Mouse (Mus musculus): ENCODE data around the gene Rgcc. TPM values are rescaled to one million over a fixed set of nuclear protein-coding genes. Genes with fewer than 3 reads are reported as not detected.

Gene Rgcc
- total and polyA plus RNA-seq, 3 experiments: 66.4 to 124 (median 116) TPM

DNA sequence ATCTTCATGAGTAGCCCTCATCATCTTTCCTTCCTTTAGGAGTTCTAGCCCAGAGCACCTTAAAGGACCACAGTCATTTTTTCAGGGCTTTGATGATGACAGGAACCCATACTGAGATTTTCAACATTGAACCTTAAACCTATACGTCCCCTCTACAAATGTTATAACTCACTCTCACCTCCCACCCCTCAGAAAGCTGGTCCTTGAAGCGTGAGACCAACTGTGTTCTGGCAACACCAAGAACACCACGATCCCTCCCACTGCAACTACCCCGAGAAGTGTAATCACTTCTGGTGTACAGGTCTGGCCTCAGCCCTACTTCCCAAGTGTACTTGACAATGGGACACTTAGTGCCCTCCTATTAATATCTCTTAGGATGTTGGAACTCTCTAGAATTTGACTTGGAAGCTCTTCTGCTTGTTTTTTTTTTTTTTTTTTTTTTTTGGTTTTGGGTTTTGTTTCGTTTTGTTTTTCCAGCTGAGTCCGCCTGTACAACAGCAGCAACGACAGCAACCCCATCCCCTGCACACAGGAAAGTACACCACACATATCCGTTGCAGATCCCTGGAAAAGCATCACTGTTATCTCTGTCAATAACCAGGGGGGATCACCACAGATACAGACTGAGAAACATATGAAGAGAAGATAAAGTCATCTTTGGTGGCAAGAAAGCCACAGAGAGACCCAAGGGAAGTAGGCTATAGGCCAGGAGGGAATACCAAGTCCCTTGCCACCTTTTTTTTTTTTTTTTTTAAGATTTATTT is 7.2 kb downstream of the Rgcc start:
- Histone ChIP-seq H3K4me1 (ENCODE audit: control insufficient read depth, insufficient read depth, low read length) (peaks cover 7% of the 10 kb centered on the region), H3K4me3 (peak overlapping the region; percentile 20; the same call in 1 of the 2 replicates), H3K79me2 (replicated peaks; ENCODE audit: control insufficient read depth, insufficient read depth, low read length) (no peaks in the 10 kb centered on the region), H3K36me3 (ENCODE audit: control insufficient read depth, insufficient read depth, low read length) (peaks cover 31% of the 10 kb centered on the region), H3K9ac (ENCODE audit: low read depth, low read length) (peak overlapping the region; percentile 52), H3K27me3 (ENCODE audit: control insufficient read depth, insufficient read depth, low read length) (no peaks in the 10 kb centered on the region), H3K27ac (peak overlapping the region; percentile 68)
- intact Hi-C loops (cut with DNase I): loop anchor here (1.0 kb wide), 1 partner anchor 15 kb away; no protein-coding TSS in a partner anchor
- TF ChIP-seq POLR2A (IDR thresholded peaks at IDR 0.05; ENCODE audit: insufficient read depth, low read depth, low read length): no peak
- TF ChIP-seq EP300 (IDR thresholded peaks at IDR 0.05; ENCODE audit: insufficient read depth, low read depth, low read length): no peak
- no peak for TF ChIP-seq CTCF (IDR thresholded peaks at IDR 0.05)
- DNase-seq: no peak
- 54% methylated on average over 8 of the region's 8 CpGs for WGBS

DNA sequence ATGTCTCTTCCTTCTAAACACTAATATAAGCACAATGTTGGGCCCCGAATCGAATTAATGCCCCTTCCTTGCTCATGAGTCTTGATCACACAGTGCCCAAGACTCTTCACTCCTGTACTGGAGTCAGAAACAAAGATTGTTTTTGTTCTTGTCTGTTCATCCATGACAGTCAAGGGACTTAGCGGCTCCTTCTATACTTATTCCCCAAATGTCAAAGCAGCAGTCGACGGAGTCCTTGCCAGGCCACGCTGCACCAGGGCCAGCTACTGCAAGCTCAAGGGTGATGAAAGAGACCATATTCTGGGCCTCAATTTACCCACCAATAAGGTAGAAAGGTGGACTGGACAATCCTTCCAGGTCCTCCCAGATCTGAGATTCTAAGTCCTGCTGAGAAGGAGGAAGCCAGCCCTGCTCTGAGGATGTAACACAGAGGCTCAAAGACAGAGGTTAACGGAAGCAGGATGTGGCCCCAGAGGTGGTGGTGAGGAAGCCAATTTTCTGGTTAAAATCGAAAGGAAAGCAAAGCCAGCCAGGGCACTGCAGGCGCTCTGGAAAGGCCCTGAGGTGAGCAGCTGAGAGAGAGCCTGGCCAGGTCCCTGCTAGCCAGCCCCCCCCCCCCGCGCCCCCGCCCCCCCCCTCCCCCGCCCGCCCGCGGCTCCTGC is 8.2 kb downstream of the Rgcc start:
- WGBS: 55% methylated on average over 9 of the region's 16 CpGs
- H3K4me3 ChIP-seq: no peak overlapping the region; the same call in 1 of the 2 replicates
- H3K36me3 ChIP-seq (ENCODE audit: control insufficient read depth, insufficient read depth, low read length): peaks cover 33% of the 10 kb centered on the region
- H3K79me2 ChIP-seq (replicated peaks; ENCODE audit: control insufficient read depth, insufficient read depth, low read length): no peaks in the 10 kb centered on the region
- H3K9ac ChIP-seq (ENCODE audit: low read depth, low read length): no peak overlapping the region
- peak overlapping the region; percentile 53 for H3K27ac ChIP-seq
- peaks cover 7% of the 10 kb centered on the region for H3K4me1 ChIP-seq (ENCODE audit: control insufficient read depth, insufficient read depth, low read length)
- intact Hi-C loops (cut with DNase I): no loop called here
- TF ChIP-seq EP300 (IDR thresholded peaks at IDR 0.05; ENCODE audit: insufficient read depth, low read depth, low read length): peak; percentile 65; the same call in 1 of the 2 replicates
- peak; percentile 27; the same call in 1 of the 2 replicates for TF ChIP-seq POLR2A (IDR thresholded peaks at IDR 0.05; ENCODE audit: insufficient read depth, low read depth, low read length)
- TF ChIP-seq CTCF (IDR thresholded peaks at IDR 0.05): no peak
- no peaks in the 10 kb centered on the region for H3K27me3 ChIP-seq (ENCODE audit: control insufficient read depth, insufficient read depth, low read length)
- peak; percentile 58 to 70 for DNase-seq

DNA sequence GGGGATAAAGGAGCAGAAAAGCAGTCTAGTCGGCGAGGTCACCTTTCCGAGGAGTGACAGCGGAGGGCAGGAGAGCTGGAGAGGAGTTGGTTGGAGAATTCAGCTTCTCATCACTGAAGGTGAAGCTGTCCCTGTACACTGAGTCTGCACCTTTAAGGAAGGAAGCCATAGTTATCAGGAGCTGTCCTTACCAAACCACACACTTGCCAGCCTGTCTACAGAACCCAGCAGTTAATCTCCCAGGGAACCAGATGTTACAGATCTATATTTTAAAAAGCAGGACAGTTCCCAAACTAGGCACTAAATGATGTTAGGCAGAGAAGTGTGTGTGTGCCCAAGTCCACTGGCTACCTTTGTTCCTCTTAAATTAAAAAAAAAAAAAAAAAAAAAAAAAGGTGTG is 9.8 kb downstream of the Rgcc start:
- WGBS: 90% methylated on average over 4 of the region's 4 CpGs
- no peak overlapping the region for H3K27ac ChIP-seq

DNA sequence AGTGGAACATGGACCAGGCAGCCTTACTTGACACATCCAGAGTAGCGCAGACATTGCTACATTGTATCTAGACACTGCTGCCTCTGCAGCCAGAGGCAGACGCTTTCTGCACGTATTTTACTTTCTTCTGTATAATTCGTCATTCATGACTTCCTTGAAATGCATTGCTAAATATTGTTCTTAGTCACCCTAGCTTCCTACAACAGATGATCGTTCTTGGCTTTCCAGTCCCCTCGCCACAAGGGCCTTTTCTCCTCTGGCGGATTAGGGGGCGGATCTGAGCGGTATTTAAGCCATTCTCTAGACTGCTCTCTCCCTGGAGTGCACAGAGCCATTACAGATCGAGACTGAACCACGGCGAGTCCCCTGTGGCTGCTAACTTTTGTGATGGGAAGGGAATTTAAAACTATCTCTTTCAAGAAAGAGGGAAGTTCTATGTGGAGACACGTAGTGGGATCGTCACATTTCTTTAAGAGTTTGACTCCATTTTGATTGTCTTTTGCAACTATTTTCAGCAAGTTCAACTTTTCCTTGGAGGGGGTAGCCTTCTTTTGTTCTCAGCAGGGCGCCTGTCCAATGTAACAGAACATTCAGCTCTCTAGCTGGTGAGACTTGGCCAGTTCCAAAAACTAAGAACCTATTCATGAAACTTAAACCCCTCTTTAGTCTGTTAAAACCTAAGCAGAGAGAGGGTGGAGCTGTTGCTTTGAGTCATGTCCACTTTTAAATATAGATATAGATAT is 10.6 kb downstream of the Rgcc start:
- H3K4me1 ChIP-seq (ENCODE audit: control insufficient read depth, insufficient read depth, low read length): peaks cover 5% of the 10 kb centered on the region
- peaks cover 30% of the 10 kb centered on the region for H3K36me3 ChIP-seq (ENCODE audit: control insufficient read depth, insufficient read depth, low read length)
- TF ChIP-seq EP300 (IDR thresholded peaks at IDR 0.05; ENCODE audit: insufficient read depth, low read depth, low read length) (no peak), CTCF (IDR thresholded peaks at IDR 0.05) (no peak), POLR2A (IDR thresholded peaks at IDR 0.05; ENCODE audit: insufficient read depth, low read depth, low read length) (no peak)
- 46% methylated on average over 15 of the region's 15 CpGs for WGBS
- H3K27ac ChIP-seq: peak overlapping the region; percentile 21; the same call in 1 of the 2 replicates
- no peaks in the 10 kb centered on the region for H3K27me3 ChIP-seq (ENCODE audit: control insufficient read depth, insufficient read depth, low read length)
- H3K79me2 ChIP-seq (replicated peaks; ENCODE audit: control insufficient read depth, insufficient read depth, low read length): no peaks in the 10 kb centered on the region
- no peak overlapping the region for H3K9ac ChIP-seq (ENCODE audit: low read depth, low read length)
- intact Hi-C loops (cut with DNase I): no loop called here
- no peak for DNase-seq
- no peak overlapping the region for H3K4me3 ChIP-seq

More for the DNA sequence above, 9.8 kb downstream of the Rgcc start:
- Histone ChIP-seq H3K4me3 (no peak overlapping the region), H3K4me1 (ENCODE audit: control insufficient read depth, insufficient read depth, low read length) (peaks cover 7% of the 10 kb centered on the region), H3K36me3 (ENCODE audit: control insufficient read depth, insufficient read depth, low read length) (peaks cover 33% of the 10 kb centered on the region), H3K9ac (ENCODE audit: low read depth, low read length) (no peak overlapping the region), H3K27me3 (ENCODE audit: control insufficient read depth, insufficient read depth, low read length) (no peaks in the 10 kb centered on the region), H3K79me2 (replicated peaks; ENCODE audit: control insufficient read depth, insufficient read depth, low read length) (no peaks in the 10 kb centered on the region)
- DNase-seq: no peak
- intact Hi-C loops (cut with DNase I): no loop called here
- TF ChIP-seq CTCF (IDR thresholded peaks at IDR 0.05): no peak
- TF ChIP-seq POLR2A (IDR thresholded peaks at IDR 0.05; ENCODE audit: insufficient read depth, low read depth, low read length): no peak
- no peak for TF ChIP-seq EP300 (IDR thresholded peaks at IDR 0.05; ENCODE audit: insufficient read depth, low read depth, low read length)

DNA sequence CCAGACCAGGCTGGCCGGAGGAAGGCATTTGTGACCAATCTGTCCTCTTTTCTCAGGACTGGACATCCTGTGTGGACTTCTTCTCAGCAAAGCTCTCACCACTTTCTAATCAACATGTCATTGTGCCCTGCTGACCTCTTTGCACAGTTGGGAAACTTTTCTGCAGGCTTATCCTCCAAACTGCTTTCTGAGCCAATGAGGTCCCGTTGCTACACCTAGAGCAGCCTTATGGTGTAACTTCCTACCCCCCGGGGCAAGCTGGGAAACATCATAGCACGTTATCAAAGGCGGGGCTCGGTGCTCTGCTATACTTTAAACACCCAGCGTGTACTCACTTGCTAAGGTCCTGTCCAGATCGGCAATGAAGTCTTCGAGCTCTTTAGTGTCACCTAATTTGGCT is 11.5 kb downstream of the Rgcc start:
- H3K27me3 ChIP-seq (ENCODE audit: control insufficient read depth, insufficient read depth, low read length): no peaks in the 10 kb centered on the region
- peaks cover 5% of the 10 kb centered on the region for H3K4me1 ChIP-seq (ENCODE audit: control insufficient read depth, insufficient read depth, low read length)
- H3K79me2 ChIP-seq (replicated peaks; ENCODE audit: control insufficient read depth, insufficient read depth, low read length): no peaks in the 10 kb centered on the region
- no peak for DNase-seq
- H3K27ac ChIP-seq: no peak overlapping the region; the same call in 1 of the 2 replicates
- 33% methylated on average over 9 of the region's 9 CpGs for WGBS
- TF ChIP-seq CTCF (IDR thresholded peaks at IDR 0.05): no peak
- TF ChIP-seq EP300 (IDR thresholded peaks at IDR 0.05; ENCODE audit: insufficient read depth, low read depth, low read length): no peak
- no peak for TF ChIP-seq POLR2A (IDR thresholded peaks at IDR 0.05; ENCODE audit: insufficient read depth, low read depth, low read length)
- intact Hi-C loops (cut with DNase I): no loop called here
- no peak overlapping the region for H3K4me3 ChIP-seq
- H3K36me3 ChIP-seq (ENCODE audit: control insufficient read depth, insufficient read depth, low read length): peaks cover 25% of the 10 kb centered on the region
- H3K9ac ChIP-seq (ENCODE audit: low read depth, low read length): no peak overlapping the region

Data from heart, adult 2 months (tissue).